Mouse (Mus musculus) hindbrain, embryonic 16.5 days (tissue): ENCODE results near the gene Ift88. TPM values are rescaled to one million over a fixed set of nuclear protein-coding genes. Genes with fewer than 3 reads are reported as not detected.

ENCODE experiments used
- ATAC-seq: fragments of 200-750 bp; cut with Nextera tagmentation; 2 replicates; pipeline ENCODE4 v1.8.0; 2017; ENCODE audit warnings: moderate TSS enrichment, moderate library complexity
- H3K27ac ChIP-seq: fragments of 300-500 bp; sonication (generic); 2 replicates; pipeline ENCODE4 v1.5.1; 2014; ENCODE audit warnings: low read depth, mild to moderate bottlenecking, control low read depth, low read length, moderate library complexity
- H3K27me3 ChIP-seq: fragments of 300-500 bp; sonication (generic); replicated peaks from 2 replicates; pipeline ENCODE4 v1.6.1; 2014; ENCODE audit warnings: low read length; ENCODE audit not compliant: control insufficient read depth, insufficient read depth
- H3K36me3 ChIP-seq: fragments of 300-500 bp; sonication (generic); 2 replicates; pipeline ENCODE4 v1.6.1; 2014; ENCODE audit warnings: mild to moderate bottlenecking, low read length, moderate library complexity, mixed read lengths; ENCODE audit not compliant: control insufficient read depth, insufficient read depth
- H3K4me1 ChIP-seq: fragments of 300-500 bp; sonication (generic); 2 replicates; pipeline ENCODE4 v1.6.1; 2014; ENCODE audit warnings: low read depth, low read length; ENCODE audit not compliant: control insufficient read depth, insufficient read depth
- H3K4me2 ChIP-seq: fragments of 300-500 bp; sonication (generic); 2 replicates; pipeline ENCODE4 v1.6.1; 2014; ENCODE audit warnings: mild to moderate bottlenecking, low read length, control low read depth, moderate library complexity
- H3K4me3 ChIP-seq: fragments of 300-500 bp; sonication (generic); 2 replicates; pipeline ENCODE4 v1.5.1; 2014; ENCODE audit warnings: mild to moderate bottlenecking, low read length, control low read depth, moderate library complexity
- H3K9ac ChIP-seq: fragments of 300-500 bp; sonication (generic); 2 replicates; pipeline ENCODE4 v1.6.1; 2014; ENCODE audit warnings: low read depth, mild to moderate bottlenecking, control low read depth, low read length, moderate library complexity
- H3K9me3 ChIP-seq: fragments of 300-500 bp; sonication (generic); 2 replicates; pipeline ENCODE4 v1.6.1; 2014; ENCODE audit warnings: mild to moderate bottlenecking, low read length, moderate library complexity; ENCODE audit not compliant: control insufficient read depth
- WGBS: fragments of 180-500 bp; shearing (Covaris S2); extraction: QIAGEN DNeasy Blood & Tissue Kit; methylation state at CpG from one replicate; pipeline ENCODE4 v1.1.7; 2014; 5-methylcytosine and 5-hydroxymethylcytosine counted together
- polyA plus RNA-seq: library from polyadenylated mRNA; unstranded; fragments of >200 nt; fragmentation: Nextera tagmentation; extraction: Ambion mirVana; gene quantifications from 2 replicates; pipeline ENCODE4 v1.2.1, GENCODE M21; 2015

The Ift88 gene
- polyA plus RNA-seq, 1 experiment from 2014 or later, result 15.0 TPM

GRCm38 (mm10) chr14:57534346-57534745, 110.5 kb downstream of the Ift88 start:
- Histone ChIP-seq H3K4me1 (peaks cover 30% of the 10 kb centered on the region), H3K9ac (no peak overlapping the region), H3K36me3 (no peaks in the 10 kb centered on the region), H3K4me3 (no peak overlapping the region), H3K27ac (peak overlapping the region; percentile 30; the same call in 1 of the 2 replicates), H3K27me3 (no peaks in the 10 kb centered on the region), H3K4me2 (no peak overlapping the region), H3K9me3 (no peaks in the 10 kb centered on the region)
- 18% methylated on average over 5 of the region's 5 CpGs for WGBS
- no peak for ATAC-seq

- ATAC-seq, result peak; percentile 63
- H3K9ac ChIP-seq, result no peak overlapping the region
- H3K4me1 ChIP-seq, result peaks cover 30% of the 10 kb centered on the region
- no peak overlapping the region for H3K4me3 ChIP-seq
- H3K27me3 ChIP-seq, result no peaks in the 10 kb centered on the region
- 13% methylated on average over 8 of the region's 8 CpGs for WGBS
- H3K9me3 ChIP-seq, result no peaks in the 10 kb centered on the region
- peak overlapping the region; percentile 11; the same call in 1 of the 2 replicates for H3K4me2 ChIP-seq
- H3K27ac ChIP-seq, result peak overlapping the region; percentile 30
- H3K36me3 ChIP-seq, result no peaks in the 10 kb centered on the region
Measured at GRCm38 (mm10) chr14:57534961-57535360, 111.1 kb downstream of the Ift88 start.

- Histone ChIP-seq H3K36me3 (no peaks in the 10 kb centered on the region), H3K27ac (no peak overlapping the region), H3K4me3 (no peak overlapping the region), H3K9ac (no peak overlapping the region), H3K27me3 (no peaks in the 10 kb centered on the region), H3K9me3 (no peaks in the 10 kb centered on the region), H3K4me2 (no peak overlapping the region), H3K4me1 (peaks cover 30% of the 10 kb centered on the region)
- WGBS, result 35% methylated on average over 6 of the region's 6 CpGs
- peak; percentile 31; the same call in 1 of the 2 replicates for ATAC-seq
Measured at GRCm38 (mm10) chr14:57535646-57536045, 111.8 kb downstream of the Ift88 start.

- Histone ChIP-seq H3K27ac (no peak overlapping the region), H3K27me3 (no peaks in the 10 kb centered on the region), H3K36me3 (no peaks in the 10 kb centered on the region), H3K4me2 (no peak overlapping the region), H3K4me1 (peaks cover 30% of the 10 kb centered on the region), H3K9me3 (no peaks in the 10 kb centered on the region), H3K4me3 (no peak overlapping the region), H3K9ac (no peak overlapping the region)
- no peak for ATAC-seq
- 29% methylated on average over 9 of the region's 9 CpGs for WGBS
Measured at GRCm38 (mm10) chr14:57536820-57537219, 113.0 kb downstream of the Ift88 start.

- 0 out of 2 replicates have a peak, but pooled peaks cover 1% of the 10 kb centered on the region for H3K9me3 ChIP-seq
- H3K36me3 ChIP-seq, result 0 out of 2 replicates have a peak, but pooled peaks cover 4% of the 10 kb centered on the region
- no peak overlapping the region for H3K9ac ChIP-seq
- H3K4me3 ChIP-seq, result no peak overlapping the region
- H3K27ac ChIP-seq, result no peak overlapping the region
- peaks cover 30% of the 10 kb centered on the region for H3K4me1 ChIP-seq
- no peaks in the 10 kb centered on the region for H3K27me3 ChIP-seq
- no peak overlapping the region for H3K4me2 ChIP-seq
- ATAC-seq, result no peak
- 10% methylated on average over 16 of the region's 16 CpGs for WGBS
Measured at GRCm38 (mm10) chr14:57537261-57538015, 113.6 kb downstream of the Ift88 start.

GRCm38 (mm10) chr14:57540683-57541082, 116.8 kb downstream of the Ift88 start:
- Histone ChIP-seq H3K4me2 (no peak overlapping the region), H3K9me3 (0 out of 2 replicates have a peak, but pooled peaks cover 2% of the 10 kb centered on the region), H3K4me3 (no peak overlapping the region), H3K36me3 (peaks cover 17% of the 10 kb centered on the region), H3K27ac (no peak overlapping the region), H3K4me1 (peaks cover 16% of the 10 kb centered on the region), H3K27me3 (no peaks in the 10 kb centered on the region), H3K9ac (no peak overlapping the region)
- 85% methylated on average over 11 of the region's 11 CpGs for WGBS
- ATAC-seq, result no peak

- WGBS, result 61% methylated on average over 32 of the region's 34 CpGs
- Histone ChIP-seq H3K9ac (no peak overlapping the region), H3K27me3 (no peaks in the 10 kb centered on the region), H3K4me2 (no peak overlapping the region), H3K27ac (no peak overlapping the region), H3K4me1 (peaks cover 7% of the 10 kb centered on the region), H3K9me3 (0 out of 2 replicates have a peak, but pooled peaks cover 2% of the 10 kb centered on the region), H3K36me3 (peaks cover 17% of the 10 kb centered on the region), H3K4me3 (no peak overlapping the region)
- ATAC-seq, result no peak
Measured at GRCm38 (mm10) chr14:57542231-57542630, 118.4 kb downstream of the Ift88 start.

- H3K4me3 ChIP-seq, result no peak overlapping the region
- WGBS, result 97% methylated on average over 13 of the region's 13 CpGs
- no peak for ATAC-seq
Measured at GRCm38 (mm10) chr14:57543420-57544039, 119.7 kb downstream of the Ift88 start.

GRCm38 (mm10) chr14:57545526-57545925, 121.7 kb downstream of the Ift88 start:
- WGBS, result 88% methylated on average over 17 of the region's 17 CpGs
- Histone ChIP-seq H3K4me3 (no peak overlapping the region), H3K4me2 (no peak overlapping the region), H3K4me1 (no peaks in the 10 kb centered on the region), H3K9ac (no peak overlapping the region), H3K27ac (no peak overlapping the region), H3K27me3 (no peaks in the 10 kb centered on the region), H3K36me3 (peaks cover 21% of the 10 kb centered on the region), H3K9me3 (0 out of 2 replicates have a peak, but pooled peaks cover 2% of the 10 kb centered on the region)
- no peak for ATAC-seq

More at GRCm38 (mm10) chr14:57543420-57544039, 119.7 kb downstream of the Ift88 start:
- H3K27me3 ChIP-seq, result no peaks in the 10 kb centered on the region
- H3K4me1 ChIP-seq, result no peaks in the 10 kb centered on the region
- H3K36me3 ChIP-seq, result peaks cover 17% of the 10 kb centered on the region
- no peak overlapping the region for H3K27ac ChIP-seq
- no peak overlapping the region for H3K4me2 ChIP-seq
- H3K9me3 ChIP-seq, result 0 out of 2 replicates have a peak, but pooled peaks cover 2% of the 10 kb centered on the region
- H3K9ac ChIP-seq, result no peak overlapping the region
